Comparison of ENCODE assay signal across 15 mouse cellular contexts in the genomic region with DNA sequence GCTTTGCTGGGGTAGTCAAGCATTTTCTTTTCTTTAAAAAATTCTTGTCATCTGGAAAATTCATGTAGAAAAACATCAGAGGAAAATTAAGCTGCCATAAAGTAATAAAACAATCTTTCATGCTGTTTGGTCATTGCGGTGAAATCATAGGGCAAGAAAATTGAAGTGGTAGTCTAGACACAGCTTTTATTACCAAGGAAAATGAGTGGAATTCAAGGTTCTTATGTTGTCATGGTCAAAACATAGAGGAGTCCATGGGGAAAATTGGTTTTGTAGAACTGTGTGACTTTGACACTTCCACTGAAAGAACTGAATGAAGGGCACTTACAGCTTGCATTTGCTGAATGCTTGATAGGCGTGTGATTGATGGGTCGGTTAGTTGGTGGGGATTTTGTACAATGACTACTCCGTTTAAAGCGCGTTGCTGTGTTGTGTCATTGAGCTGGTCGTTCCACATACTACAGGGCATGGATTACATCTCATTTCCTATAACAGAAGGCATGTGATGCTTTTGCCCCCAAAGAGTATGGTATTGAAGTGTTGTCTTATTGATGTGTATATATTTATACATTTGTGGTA.
"Had no signal": no experiment of that assay in that cellular context is flagged by ENCODE, and none has a peak within 500 bp of the region (broad histone marks: within the 10 kb centered on the region; RNA-seq: fewer than 3 reads in every experiment).

No protein-coding gene starts in this region.

- H3K36me3 ChIP-seq: liver, embryonic 15.5 days; midbrain, embryonic 15.5 days; neural tube, embryonic 12.5 days had no signal

- DNase-seq: kidney, adult 9 months; kidney, postnatal 4 days; lung, embryonic 14.5 days; lung, postnatal 10 days; lung, postnatal 4 days; thymus, adult 18-20 months; thymus, postnatal 14 days had no signal

- H3K9me3 ChIP-seq: limb, embryonic 13.5 days; liver, embryonic 15.5 days; midbrain, embryonic 15.5 days; neural tube, embryonic 12.5 days had no signal

- H3K27me3 ChIP-seq: limb, embryonic 13.5 days; liver, embryonic 15.5 days; midbrain, embryonic 15.5 days; neural tube, embryonic 12.5 days had no signal

- H3K4me3 ChIP-seq: left cerebral cortex, adult 2 months; limb, embryonic 13.5 days; liver, embryonic 15.5 days; midbrain, embryonic 15.5 days; neural tube, embryonic 12.5 days had no signal

- H3K4me1 ChIP-seq: limb, embryonic 13.5 days; liver, embryonic 15.5 days; midbrain, embryonic 15.5 days; neural tube, embryonic 12.5 days had no signal

- ATAC-seq: midbrain, embryonic 15.5 days had no signal

- H3K4me2 ChIP-seq: limb, embryonic 13.5 days; liver, embryonic 11.5 days; liver, embryonic 15.5 days; lung, embryonic 14.5 days; midbrain, embryonic 11.5 days; midbrain, embryonic 15.5 days; neural tube, embryonic 12.5 days had no signal

- H3K9ac ChIP-seq: limb, embryonic 13.5 days; liver, embryonic 15.5 days; lung, embryonic 14.5 days; midbrain, embryonic 15.5 days; neural tube, embryonic 12.5 days had no signal

- H3K27ac ChIP-seq: kidney, postnatal 0 days; left cerebral cortex, adult 2 months; limb, embryonic 13.5 days; liver, embryonic 15.5 days; midbrain, embryonic 15.5 days; neural tube, embryonic 12.5 days had no signal
